ENCODE assay signal across 15 mouse cellular contexts in the genomic region with DNA sequence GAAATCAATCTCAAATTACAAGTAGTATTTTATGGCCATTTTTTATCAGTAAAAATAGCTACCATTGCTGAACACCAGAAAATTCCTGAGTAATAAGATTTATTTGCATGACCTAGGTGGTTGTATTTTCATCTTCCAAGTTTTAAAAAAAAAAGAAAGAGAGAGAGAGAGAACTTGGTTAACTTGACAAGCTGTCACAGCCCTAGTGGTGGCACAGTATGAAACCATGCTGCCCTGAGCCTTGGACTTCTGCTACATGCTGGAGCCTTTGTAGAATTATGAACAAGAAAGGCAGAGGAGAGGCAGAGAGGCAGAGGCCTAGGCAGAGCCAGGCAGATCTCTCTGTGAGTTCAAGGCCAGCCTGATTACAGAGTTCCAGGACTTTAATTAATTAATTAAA. TPM values are rescaled to one million over a fixed set of nuclear protein-coding genes. Genes with fewer than 3 reads are reported as not detected.
DNase-seq lines count a peak whose midpoint lies in the region; ATAC-seq lines count a peak whose summit lies in the region.
"Had no signal": no experiment of that assay in that cellular context is flagged by ENCODE, and none has a peak within 500 bp of the region (broad histone marks: within the 10 kb centered on the region; RNA-seq: fewer than 3 reads in every experiment).

No protein-coding gene starts in this region.

- H3K27ac ChIP-seq in liver, embryonic 11.5 days (ENCODE audit: low read depth, low read length): no peak overlapping the region
- H3K27ac ChIP-seq: embryonic facial prominence, embryonic 15.5 days; forebrain, embryonic 13.5 days; kidney, embryonic 15.5 days; liver, embryonic 14.5 days had no signal

- peaks cover 20% of the 10 kb centered on the region for H3K4me1 ChIP-seq in liver, embryonic 11.5 days (replicated peaks; ENCODE audit: control insufficient read depth, insufficient read depth, low read length)
- H3K4me1 ChIP-seq: embryonic facial prominence, embryonic 15.5 days; forebrain, embryonic 13.5 days had no signal

- H3K9me3 ChIP-seq in liver, embryonic 11.5 days (ENCODE audit: control insufficient read depth, low read length): no peaks in the 10 kb centered on the region
- H3K9me3 ChIP-seq: embryonic facial prominence, embryonic 15.5 days; forebrain, embryonic 13.5 days; kidney, embryonic 15.5 days had no signal

- H3K4me3 ChIP-seq in liver, embryonic 11.5 days (ENCODE audit: low read depth, low read length): peak overlapping the region; percentile 23
- H3K4me3 ChIP-seq: embryonic facial prominence, embryonic 15.5 days; forebrain, embryonic 13.5 days; kidney, embryonic 15.5 days had no signal

- H3K27me3 ChIP-seq in liver, embryonic 11.5 days (replicated peaks; ENCODE audit: control insufficient read depth, insufficient read depth, low read length): no peaks in the 10 kb centered on the region
- H3K27me3 ChIP-seq: embryonic facial prominence, embryonic 15.5 days; forebrain, embryonic 13.5 days; kidney, embryonic 15.5 days had no signal

- ATAC-seq in liver, embryonic 11.5 days (replicated peaks; ENCODE audit: low FRiP score): no peak
- ATAC-seq in common myeloid progenitor, adult 5-6 weeks (replicated peaks; ENCODE audit: low read depth, poor library complexity, severe bottlenecking): 0 out of 2 replicates have a peak, but pooled peaks have one; percentile 30
- ATAC-seq in megakaryocyte progenitor cell, adult 5-6 weeks (replicated peaks; ENCODE audit: poor library complexity): peak; percentile 65
- no peak for ATAC-seq in erythroblast, adult 5-6 weeks (replicated peaks; ENCODE audit: low FRiP score, poor library complexity, severe bottlenecking)
- ATAC-seq: forebrain, embryonic 13.5 days had no signal

- H3K36me3 ChIP-seq in liver, embryonic 11.5 days (ENCODE audit: control insufficient read depth, insufficient read depth, low read length): no peaks in the 10 kb centered on the region
- H3K36me3 ChIP-seq: embryonic facial prominence, embryonic 15.5 days had no signal

- no peak overlapping the region for H3K9ac ChIP-seq in liver, embryonic 11.5 days (ENCODE audit: low read depth, low read length)
- H3K9ac ChIP-seq: embryonic facial prominence, embryonic 15.5 days; forebrain, embryonic 13.5 days; kidney, embryonic 15.5 days; liver, embryonic 14.5 days had no signal

- H3K4me2 ChIP-seq in liver, embryonic 11.5 days: peak overlapping the region; percentile 51
- H3K4me2 ChIP-seq: embryonic facial prominence, embryonic 15.5 days; forebrain, embryonic 13.5 days; kidney, embryonic 15.5 days had no signal

- no peak for DNase-seq in liver, embryonic 11.5 days (ENCODE audit: low spot score)
- DNase-seq in liver: no peak
- DNase-seq in B cell, adult 2 months: peak; percentile 44 to 53
- no peak for DNase-seq in c-Kit-positive CD71-positive TER-119-positive erythroid progenitor cells, embryonic 14.5 days (ENCODE audit: low spot score)
- DNase-seq: adrenal gland, postnatal 10 days had no signal

RNA-seq across cellular contexts. Expression of a gene that starts 1.6 kb away (rescaled TPM):
- polyA plus RNA-seq in liver, embryonic 11.5 days (2014; fragmentation: Nextera tagmentation; extraction: Ambion mirVana): 12.7 and 14.4 TPM in 2 replicates
- 70.6 and 70.8 TPM in 2 replicates for total RNA-seq in common myeloid progenitor, adult 5-6 weeks (2017)
- total RNA-seq in megakaryocyte progenitor cell, adult 5-6 weeks (2015): 454 and 486 TPM in 2 replicates
- total RNA-seq in megakaryocyte progenitor cell, adult 5-6 weeks (2017): 75.7 and 78.7 TPM in 2 replicates
- 87.4 and 139 TPM in 2 replicates for total RNA-seq in erythroblast, adult 5-6 weeks (2015; ENCODE audit: low replicate concordance)
- 22.6 and 43.6 TPM in 2 replicates for total RNA-seq in erythroblast, adult 5-6 weeks (2017; ENCODE audit: low replicate concordance)
- polyA plus RNA-seq: forebrain, embryonic 13.5 days had no signal

RNA-seq across cellular contexts. Expression of a gene that starts 8.5 kb away (rescaled TPM):
- polyA plus RNA-seq in liver, embryonic 11.5 days (2014; fragmentation: Nextera tagmentation; extraction: Ambion mirVana): 1.2 and 1.7 TPM in 2 replicates
- 3.2 and 6.3 TPM in 2 replicates for total RNA-seq in common myeloid progenitor, adult 5-6 weeks (2017)
- 30.6 and 31.5 TPM in 2 replicates for total RNA-seq in megakaryocyte progenitor cell, adult 5-6 weeks (2015)
- total RNA-seq in megakaryocyte progenitor cell, adult 5-6 weeks (2017): 3.9 and 5.5 TPM in 2 replicates
- total RNA-seq in erythroblast, adult 5-6 weeks (2015; ENCODE audit: low replicate concordance): 27.2 and 37.9 TPM in 2 replicates
- total RNA-seq in erythroblast, adult 5-6 weeks (2017; ENCODE audit: low replicate concordance): 2.9 and 4.3 TPM in 2 replicates
- total RNA-seq: gastrocnemius, adult 18-20 months; left cerebral cortex, postnatal 25 days had no signal

RNA-seq across cellular contexts. Expression of a gene that starts 8.5 kb away (rescaled TPM):
- 5.7 and 5.9 TPM in 2 replicates for polyA plus RNA-seq in liver, embryonic 11.5 days (2014; fragmentation: Nextera tagmentation; extraction: Ambion mirVana)
- total RNA-seq in common myeloid progenitor, adult 5-6 weeks (2017): 13.5 and 21.6 TPM in 2 replicates
- 19.5 and 20.0 TPM in 2 replicates for total RNA-seq in megakaryocyte progenitor cell, adult 5-6 weeks (2015)
- 17.5 and 24.0 TPM in 2 replicates for total RNA-seq in megakaryocyte progenitor cell, adult 5-6 weeks (2017)
- total RNA-seq in erythroblast, adult 5-6 weeks (2015; ENCODE audit: low replicate concordance): 25.9 and 29.2 TPM in 2 replicates
- 17.4 and 19.7 TPM in 2 replicates for total RNA-seq in erythroblast, adult 5-6 weeks (2017; ENCODE audit: low replicate concordance)

RNA-seq across cellular contexts. Expression of a gene that starts 18.0 kb away (rescaled TPM):
- 0.12 and 0.42 TPM in 2 replicates for polyA plus RNA-seq in liver, embryonic 11.5 days (2014; fragmentation: Nextera tagmentation; extraction: Ambion mirVana)
- 0.64 TPM in 1 of 2 replicates, not detected in the other for total RNA-seq in common myeloid progenitor, adult 5-6 weeks (2017)
- total RNA-seq in megakaryocyte progenitor cell, adult 5-6 weeks (2015): 0.67 and 0.98 TPM in 2 replicates
- 0.14 and 0.33 TPM in 2 replicates for total RNA-seq in megakaryocyte progenitor cell, adult 5-6 weeks (2017)
- not detected in 2 replicates for total RNA-seq in erythroblast, adult 5-6 weeks (2015; ENCODE audit: low replicate concordance)
- not detected in 2 replicates for total RNA-seq in erythroblast, adult 5-6 weeks (2017; ENCODE audit: low replicate concordance)
- total RNA-seq: gastrocnemius, adult 18-20 months; heart, postnatal 25 days had no signal

Comparison
In these comparisons a context has a peak if more than half of its experiments do, and no peak if none do; other contexts are left out.
1. ATAC-seq: peak in common myeloid progenitor, adult 5-6 weeks (single experiment) and megakaryocyte progenitor cell, adult 5-6 weeks (single experiment); none in liver, embryonic 11.5 days (single experiment) and erythroblast, adult 5-6 weeks (single experiment).
2. DNase-seq: peak in B cell, adult 2 months (2 of 2); none in liver, embryonic 11.5 days (single experiment), liver (single experiment) and c-Kit-positive CD71-positive TER-119-positive erythroid progenitor cells, embryonic 14.5 days (single experiment).